Comparison of ENCODE assay signal across 8 mouse cellular contexts in the genomic region with DNA sequence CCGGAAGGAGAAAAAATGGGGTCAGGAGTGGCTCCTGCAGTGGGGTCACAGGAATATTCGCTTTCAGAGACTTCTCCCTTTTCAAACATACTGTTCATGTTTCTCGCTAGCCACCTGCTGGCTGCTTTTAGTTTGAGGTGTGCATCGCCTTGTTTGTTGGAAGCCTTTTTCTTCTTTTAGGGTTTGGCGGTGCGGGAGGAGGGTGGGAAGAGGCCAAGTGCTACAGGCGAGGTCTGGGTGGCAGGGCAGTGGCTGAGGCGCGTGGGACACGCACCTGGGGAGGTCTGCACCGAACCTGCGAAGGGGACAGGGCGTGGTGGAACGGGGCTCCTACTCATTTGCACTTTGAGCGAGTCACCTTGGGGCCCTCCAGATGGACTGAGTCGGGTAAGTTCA. TPM values are rescaled to one million over a fixed set of nuclear protein-coding genes. Genes with fewer than 3 reads are reported as not detected.
DNase-seq lines count a peak whose midpoint lies in the region; ATAC-seq and TF ChIP-seq lines count a peak whose summit lies in the region.

No protein-coding gene starts in this region.

- DNase-seq in CH12.LX (ENCODE audit: extremely low read depth) = peak; percentile 64
- peak; percentile 69 for DNase-seq in embryonic facial prominence, embryonic 10.5 days (ENCODE audit: low spot score)
- peak; percentile 73 for DNase-seq in lung, embryonic 14.5 days
- peak; percentile 31 to 69 for DNase-seq in spleen, postnatal 4 days (ENCODE audit: low spot score in 2 of 2)
- no peak for DNase-seq in adrenal gland, postnatal 25 days

- peaks cover 20% of the 10 kb centered on the region for H3K9me3 ChIP-seq in erythroblast, embryonic 14.5 days (ENCODE audit: control insufficient read depth, low read length)
- no peaks in the 10 kb centered on the region for H3K9me3 ChIP-seq in CH12.LX (replicated peaks; ENCODE audit: low read length)
- peaks cover 13% of the 10 kb centered on the region; the same call in 1 of the 2 replicates for H3K9me3 ChIP-seq in embryonic facial prominence, embryonic 10.5 days
- 0 out of 2 replicates have a peak, but pooled peaks cover 6% of the 10 kb centered on the region for H3K9me3 ChIP-seq in intestine, embryonic 16.5 days (ENCODE audit: control insufficient read depth, low read length)
- H3K9me3 ChIP-seq in lung, embryonic 14.5 days (ENCODE audit: low read depth, low read length) = no peaks in the 10 kb centered on the region

- H3K4me2 ChIP-seq in CH12.LX (ENCODE audit: insufficient read depth, low read depth, poor library complexity, severe bottlenecking) = peak overlapping the region; percentile 86
- H3K4me2 ChIP-seq in intestine, embryonic 16.5 days (ENCODE audit: low read depth, low read length) = peak overlapping the region; percentile 70
- H3K4me2 ChIP-seq in lung, embryonic 14.5 days = peak overlapping the region; percentile 85

- no peak for ATAC-seq in erythroblast, adult 5-6 weeks (replicated peaks; ENCODE audit: low FRiP score, poor library complexity, severe bottlenecking)
- peak; percentile 79 for ATAC-seq in intestine, embryonic 16.5 days
- 0 out of 2 replicates have a peak, but pooled peaks have one; percentile 2 for ATAC-seq in lung, embryonic 14.5 days (ENCODE audit: insufficient read depth)

- no peak for TF ChIP-seq POLR2A in CH12.LX (IDR thresholded peaks at IDR 0.05; ENCODE audit: low read depth, low read length)

- H3K27ac ChIP-seq in CH12.LX (ENCODE audit: insufficient read depth, low read depth) = peak overlapping the region; percentile 70
- peak overlapping the region; percentile 88 for H3K27ac ChIP-seq in embryonic facial prominence, embryonic 10.5 days (replicated peaks)
- peak overlapping the region; percentile 94 for H3K27ac ChIP-seq in intestine, embryonic 16.5 days (ENCODE audit: low read length)
- peak overlapping the region; percentile 91 for H3K27ac ChIP-seq in lung, embryonic 14.5 days (ENCODE audit: low read depth)

- peak; percentile 3 for TF ChIP-seq RAD21 in CH12.LX (IDR thresholded peaks at IDR 0.05; ENCODE audit: low read depth, low read length)

- 4% methylated on average over 16 of the region's 16 CpGs for WGBS in embryonic facial prominence, embryonic 10.5 days
- 2% methylated on average over 16 of the region's 16 CpGs for WGBS in intestine, embryonic 16.5 days
- 2% methylated on average over 16 of the region's 16 CpGs for WGBS in lung, embryonic 14.5 days

- H3K4me3 ChIP-seq in erythroblast, embryonic 14.5 days (replicated peaks) = peak overlapping the region; percentile 82
- H3K4me3 ChIP-seq in CH12.LX (replicated peaks in 1 of 3; ENCODE audit: low read depth in 2 of 3, low read length in 2 of 3, poor library complexity in 1 of 3) = peak overlapping the region; percentile 78 to 92 (median 81)
- peak overlapping the region; percentile 77 for H3K4me3 ChIP-seq in embryonic facial prominence, embryonic 10.5 days
- H3K4me3 ChIP-seq in intestine, embryonic 16.5 days (ENCODE audit: low read length) = peak overlapping the region; percentile 70
- peak overlapping the region; percentile 83 for H3K4me3 ChIP-seq in lung, embryonic 14.5 days (ENCODE audit: low read depth, low read length)

- no peaks in the 10 kb centered on the region for H3K27me3 ChIP-seq in erythroblast, embryonic 14.5 days (ENCODE audit: control insufficient read depth)
- H3K27me3 ChIP-seq in CH12.LX (replicated peaks) = no peaks in the 10 kb centered on the region
- H3K27me3 ChIP-seq in embryonic facial prominence, embryonic 10.5 days (replicated peaks; ENCODE audit: low read depth, poor library complexity, severe bottlenecking) = no peaks in the 10 kb centered on the region
- H3K27me3 ChIP-seq in intestine, embryonic 16.5 days (replicated peaks; ENCODE audit: control insufficient read depth, insufficient read depth, low read length) = no peaks in the 10 kb centered on the region
- no peaks in the 10 kb centered on the region for H3K27me3 ChIP-seq in lung, embryonic 14.5 days (ENCODE audit: insufficient read depth, low read length)

- peak in 1 of 2 experiments; percentile 56; a peak in 2 of 4 replicates for TF ChIP-seq CTCF in CH12.LX (conservative IDR thresholded peaks at IDR 0.05 in 1 of 2, IDR thresholded peaks at IDR 0.05 in 1 of 2; ENCODE audit: low read depth in 2 of 2, low read length in 2 of 2)
- peak; percentile 65 for TF ChIP-seq CTCF in lung, embryonic 14.5 days (IDR thresholded peaks at IDR 0.05; ENCODE audit: low read depth)

- H3K36me3 ChIP-seq in erythroblast, embryonic 14.5 days (ENCODE audit: control insufficient read depth) = peaks cover 27% of the 10 kb centered on the region
- peaks cover 29 to 33% of the 10 kb centered on the region in 2 experiments for H3K36me3 ChIP-seq in CH12.LX (replicated peaks in 1 of 2; ENCODE audit: control insufficient read depth in 1 of 2, insufficient read depth in 1 of 2, low read length in 1 of 2)
- H3K36me3 ChIP-seq in embryonic facial prominence, embryonic 10.5 days (replicated peaks) = peaks cover 30% of the 10 kb centered on the region
- H3K36me3 ChIP-seq in intestine, embryonic 16.5 days (ENCODE audit: control insufficient read depth, insufficient read depth, low read length) = peaks cover 26% of the 10 kb centered on the region
- H3K36me3 ChIP-seq in lung, embryonic 14.5 days (ENCODE audit: insufficient read depth) = peaks cover 18% of the 10 kb centered on the region

- in situ Hi-C loops in CH12.LX (cut with MboI; ENCODE audit: low pct_ligation_motif_present, low pct_unique_long_range_greater_than_20kb, low sequenced_read_pairs) = no loop called here

- dilution Hi-C loops in CH12.LX (cut with MboI; ENCODE audit: extremely low pct_ligation_motif_present, extremely low pct_unique_long_range_greater_than_20kb, low sequenced_read_pairs) = no loop called here

- TF ChIP-seq EP300 in CH12.LX (IDR thresholded peaks at IDR 0.05; ENCODE audit: low read length) = no peak

- H3K79me2 ChIP-seq in CH12.LX (replicated peaks; ENCODE audit: control insufficient read depth, extremely low read depth, insufficient read depth, poor library complexity, severe bottlenecking) = peaks cover 44% of the 10 kb centered on the region

- H3K4me1 ChIP-seq in erythroblast, embryonic 14.5 days (ENCODE audit: control insufficient read depth) = peaks cover 28% of the 10 kb centered on the region
- H3K4me1 ChIP-seq in CH12.LX (ENCODE audit: control insufficient read depth in 1 of 2, insufficient read depth in 2 of 2) = peaks cover 2 to 13% of the 10 kb centered on the region in 2 experiments; a peak in 2 of 4 replicates
- H3K4me1 ChIP-seq in embryonic facial prominence, embryonic 10.5 days = peaks cover 15% of the 10 kb centered on the region
- peaks cover 5% of the 10 kb centered on the region for H3K4me1 ChIP-seq in intestine, embryonic 16.5 days (ENCODE audit: control insufficient read depth, insufficient read depth, low read length)
- H3K4me1 ChIP-seq in lung, embryonic 14.5 days (ENCODE audit: insufficient read depth) = peaks cover 5% of the 10 kb centered on the region; the same call in 1 of the 2 replicates

- H3K9ac ChIP-seq in CH12.LX (ENCODE audit: insufficient read depth, low read depth) = peak overlapping the region; percentile 76
- H3K9ac ChIP-seq in intestine, embryonic 16.5 days (ENCODE audit: low read depth, low read length) = peak overlapping the region; percentile 98
- H3K9ac ChIP-seq in lung, embryonic 14.5 days = peak overlapping the region; percentile 83

TF ChIP-seq in CH12.LX, 34 proteins besides CTCF, POLR2A, EP300 and RAD21 (continues in another document):
- TF ChIP-seq MAZ (IDR thresholded peaks at IDR 0.05; ENCODE audit: low read depth, low read length) (no peak), ZKSCAN1 (IDR thresholded peaks at IDR 0.05; ENCODE audit: borderline replicate concordance, low read depth, low read length) (no peak), SMC3 (IDR thresholded peaks at IDR 0.05; ENCODE audit: low read depth, low read length) (peak; percentile 29; the same call in 1 of the 2 replicates)

RNA-seq across cellular contexts. Expression of a gene that starts 0.8 kb away (rescaled TPM):
- polyA plus RNA-seq in erythroblast, embryonic 14.5 days (2012) = 0.02 TPM in 1 of 2 replicates, not detected in the other
- total RNA-seq in erythroblast, adult 5-6 weeks (2015; ENCODE audit: low replicate concordance) = not detected in 2 replicates
- total RNA-seq in erythroblast, adult 5-6 weeks (2017; ENCODE audit: low replicate concordance) = 2.2 and 2.4 TPM in 2 replicates
- 8.2 and 10.4 TPM in 2 replicates for total RNA-seq in CH12.LX (2012; rRNA removed)
- total RNA-seq in CH12.LX (2014; rRNA removed) = 2.4 and 3.2 TPM in 2 replicates
- polyA plus RNA-seq in CH12.LX (2012; ENCODE audit: insufficient read length, low read depth) = 5.7 and 7.3 TPM in 2 replicates
- polyA plus RNA-seq in embryonic facial prominence, embryonic 10.5 days (2016; fragmentation: Nextera tagmentation; extraction: Ambion mirVana) = 11.8 and 14.1 TPM in 2 replicates
- polyA plus RNA-seq in intestine, embryonic 16.5 days (2015; fragmentation: Nextera tagmentation; extraction: Ambion mirVana) = 31.2 and 40.7 TPM in 2 replicates
- 4.0 and 4.1 TPM in 2 replicates for polyA plus RNA-seq in lung, embryonic 14.5 days (2014; fragmentation: Nextera tagmentation; extraction: Ambion mirVana)
- 7.7 and 9.7 TPM in 2 replicates for total RNA-seq in adrenal gland, postnatal 25 days (2021)

RNA-seq across cellular contexts. Expression of a gene that starts 0.8 kb away (rescaled TPM):
- 0.10 and 0.13 TPM in 2 replicates for polyA plus RNA-seq in erythroblast, embryonic 14.5 days (2012)
- total RNA-seq in erythroblast, adult 5-6 weeks (2015; ENCODE audit: low replicate concordance) = 5.0 and 15.9 TPM in 2 replicates
- total RNA-seq in erythroblast, adult 5-6 weeks (2017; ENCODE audit: low replicate concordance) = 1.4 and 2.4 TPM in 2 replicates
- total RNA-seq in CH12.LX (2012; rRNA removed) (33.9 and 40.7 TPM in 2 replicates), CH12.LX (2014; rRNA removed) (22.4 and 25.7 TPM in 2 replicates)
- 32.4 and 35.4 TPM in 2 replicates for polyA plus RNA-seq in CH12.LX (2012; ENCODE audit: insufficient read length, low read depth)
- 22.0 and 22.8 TPM in 2 replicates for polyA plus RNA-seq in embryonic facial prominence, embryonic 10.5 days (2016; fragmentation: Nextera tagmentation; extraction: Ambion mirVana)
- polyA plus RNA-seq in intestine, embryonic 16.5 days (2015; fragmentation: Nextera tagmentation; extraction: Ambion mirVana) = 295 and 399 TPM in 2 replicates
- polyA plus RNA-seq in lung, embryonic 14.5 days (2014; fragmentation: Nextera tagmentation; extraction: Ambion mirVana) = 41.9 and 43.5 TPM in 2 replicates
- total RNA-seq in adrenal gland, postnatal 25 days (2021) = 30.8 and 37.5 TPM in 2 replicates

RNA-seq across cellular contexts. Expression of a gene that starts 11.2 kb away (rescaled TPM):
- 0.11 and 0.14 TPM in 2 replicates for polyA plus RNA-seq in erythroblast, embryonic 14.5 days (2012)
- 1.5 and 13.4 TPM in 2 replicates for total RNA-seq in erythroblast, adult 5-6 weeks (2015; ENCODE audit: low replicate concordance)
- 3.2 and 3.5 TPM in 2 replicates for total RNA-seq in erythroblast, adult 5-6 weeks (2017; ENCODE audit: low replicate concordance)
- total RNA-seq in CH12.LX (2012; rRNA removed) (13.8 and 17.8 TPM in 2 replicates), CH12.LX (2014; rRNA removed) (19.2 and 20.6 TPM in 2 replicates)
- 25.2 and 27.7 TPM in 2 replicates for polyA plus RNA-seq in CH12.LX (2012; ENCODE audit: insufficient read length, low read depth)
- 44.4 and 52.2 TPM in 2 replicates for polyA plus RNA-seq in embryonic facial prominence, embryonic 10.5 days (2016; fragmentation: Nextera tagmentation; extraction: Ambion mirVana)
- 98.2 and 104 TPM in 2 replicates for polyA plus RNA-seq in intestine, embryonic 16.5 days (2015; fragmentation: Nextera tagmentation; extraction: Ambion mirVana)
- polyA plus RNA-seq in lung, embryonic 14.5 days (2014; fragmentation: Nextera tagmentation; extraction: Ambion mirVana) = 156 and 163 TPM in 2 replicates
- 99.2 and 103 TPM in 2 replicates for total RNA-seq in adrenal gland, postnatal 25 days (2021)

Comparison
In these comparisons a context has a peak if more than half of its experiments do, and no peak if none do; other contexts are left out.
1. RNA of a gene that starts 0.8 kb away (polyA plus RNA-seq): 295 to 399 TPM in intestine, embryonic 16.5 days, 41.9 to 43.5 TPM in lung, embryonic 14.5 days, 32.4 to 35.4 TPM in CH12.LX and 22.0 to 22.8 TPM in embryonic facial prominence, embryonic 10.5 days; 0.10 to 0.13 TPM in erythroblast, embryonic 14.5 days; every median in the first group is over 10 times any median in the second.
2. RNA of a gene that starts 11.2 kb away (polyA plus RNA-seq): 156 to 163 TPM in lung, embryonic 14.5 days, 98.2 to 104 TPM in intestine, embryonic 16.5 days, 44.4 to 52.2 TPM in embryonic facial prominence, embryonic 10.5 days and 25.2 to 27.7 TPM in CH12.LX; 0.11 to 0.14 TPM in erythroblast, embryonic 14.5 days; every median in the first group is over 10 times any median in the second.
3. Peak in every context shown above with its lines, with median percentiles within 50 percentile points of each other: H3K4me3 ChIP-seq, H3K27ac ChIP-seq, H3K4me2 ChIP-seq and H3K9ac ChIP-seq.